Mouse (Mus musculus) hindbrain, embryonic 15.5 days (tissue): Measurements from ENCODE around the gene Trim14. TPM values are rescaled to one million over a fixed set of nuclear protein-coding genes. Genes with fewer than 3 reads are reported as not detected.

Source experiments
- ATAC-seq: fragments of 200-750 bp; cut with Nextera tagmentation; 2 replicates; pipeline ENCODE4 v1.8.0; 2017; ENCODE audit warnings: low read depth, moderate number of reproducible peaks, moderate TSS enrichment; ENCODE audit not compliant: low FRiP score
- H3K27ac ChIP-seq: fragments of 300-500 bp; sonication (generic); replicated peaks from 2 replicates; pipeline ENCODE4 v1.5.1; 2015; ENCODE audit warnings: mild to moderate bottlenecking, inconsistent platforms
- H3K27me3 ChIP-seq: fragments of 300-500 bp; sonication (generic); 2 replicates; pipeline ENCODE4 v1.6.1; 2015; ENCODE audit warnings: control low read depth, inconsistent platforms
- H3K36me3 ChIP-seq: fragments of 300-500 bp; sonication (generic); 2 replicates; pipeline ENCODE4 v1.6.1; 2015; ENCODE audit warnings: control low read depth, inconsistent platforms
- H3K4me1 ChIP-seq: fragments of 300-500 bp; sonication (generic); replicated peaks from 2 replicates; pipeline ENCODE4 v1.6.1; 2015; ENCODE audit warnings: control low read depth, inconsistent platforms
- H3K4me2 ChIP-seq: fragments of 300-500 bp; sonication (generic); 2 replicates; pipeline ENCODE4 v1.6.1; 2015; ENCODE audit warnings: moderate library complexity, mild to moderate bottlenecking, inconsistent platforms
- H3K4me3 ChIP-seq: fragments of 300-500 bp; sonication (generic); 2 replicates; pipeline ENCODE4 v1.5.1; 2015; ENCODE audit warnings: mild to moderate bottlenecking, inconsistent platforms
- H3K9ac ChIP-seq: fragments of 300-500 bp; sonication (generic); 2 replicates; pipeline ENCODE4 v1.6.1; 2015; ENCODE audit warnings: inconsistent platforms
- H3K9me3 ChIP-seq: fragments of 300-500 bp; sonication (generic); 2 replicates; pipeline ENCODE4 v1.6.1; 2016; ENCODE audit warnings: control low read depth, inconsistent platforms
- WGBS: fragments of 180-500 bp; shearing (Covaris S2); methylation state at CpG from one replicate; pipeline ENCODE4 v1.1.7; 2015; 5-methylcytosine and 5-hydroxymethylcytosine counted together
- polyA plus RNA-seq: library from polyadenylated mRNA; unstranded; fragments of >200 nt; fragmentation: Nextera tagmentation; extraction: Ambion mirVana; gene quantifications from 2 replicates; pipeline ENCODE4 v1.2.1, GENCODE M21; 2015

Trim14 gene
- polyA plus RNA-seq, 1 experiment from 2014 or later, result 1.2 TPM

DNA sequence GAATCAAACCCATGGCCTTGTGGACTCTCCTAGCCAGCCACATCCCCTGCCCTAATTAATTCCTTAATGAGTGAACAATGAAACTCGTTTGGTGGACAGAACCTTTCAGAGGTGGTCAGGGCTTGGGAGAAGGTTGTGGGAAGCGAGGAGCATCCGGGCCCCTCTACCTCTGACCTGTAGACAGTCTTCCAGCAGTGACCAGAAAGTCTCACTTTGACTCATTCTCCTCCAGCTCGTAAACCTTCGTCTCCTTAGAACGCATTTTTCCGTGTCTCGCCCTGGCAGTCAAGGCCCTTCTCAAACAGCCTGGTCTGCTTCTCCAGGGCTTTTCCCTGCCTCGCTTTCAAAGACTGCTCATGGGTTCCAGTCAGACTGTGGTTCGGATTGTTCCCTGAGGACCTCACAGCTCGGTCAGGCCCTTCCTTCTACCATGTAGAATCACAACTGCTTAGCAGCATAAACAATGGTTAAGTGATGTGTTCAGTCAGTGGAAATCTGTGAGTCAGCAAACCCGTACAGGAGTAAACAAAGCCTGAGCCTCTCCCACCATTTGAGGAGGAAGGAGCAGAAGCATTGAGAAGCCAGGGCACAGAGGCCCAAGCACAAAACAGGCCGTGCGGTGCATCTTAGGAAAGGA lies 24.2 kb upstream of the Trim14 start:
- Histone ChIP-seq H3K27ac (no peak overlapping the region), H3K27me3 (no peaks in the 10 kb centered on the region), H3K36me3 (0 out of 2 replicates have a peak, but pooled peaks cover 2% of the 10 kb centered on the region), H3K9ac (no peak overlapping the region), H3K9me3 (no peaks in the 10 kb centered on the region), H3K4me1 (no peaks in the 10 kb centered on the region), H3K4me3 (no peak overlapping the region), H3K4me2 (no peak overlapping the region)
- ATAC-seq, result no peak
- 78% methylated on average over 14 of the region's 14 CpGs for WGBS

DNA sequence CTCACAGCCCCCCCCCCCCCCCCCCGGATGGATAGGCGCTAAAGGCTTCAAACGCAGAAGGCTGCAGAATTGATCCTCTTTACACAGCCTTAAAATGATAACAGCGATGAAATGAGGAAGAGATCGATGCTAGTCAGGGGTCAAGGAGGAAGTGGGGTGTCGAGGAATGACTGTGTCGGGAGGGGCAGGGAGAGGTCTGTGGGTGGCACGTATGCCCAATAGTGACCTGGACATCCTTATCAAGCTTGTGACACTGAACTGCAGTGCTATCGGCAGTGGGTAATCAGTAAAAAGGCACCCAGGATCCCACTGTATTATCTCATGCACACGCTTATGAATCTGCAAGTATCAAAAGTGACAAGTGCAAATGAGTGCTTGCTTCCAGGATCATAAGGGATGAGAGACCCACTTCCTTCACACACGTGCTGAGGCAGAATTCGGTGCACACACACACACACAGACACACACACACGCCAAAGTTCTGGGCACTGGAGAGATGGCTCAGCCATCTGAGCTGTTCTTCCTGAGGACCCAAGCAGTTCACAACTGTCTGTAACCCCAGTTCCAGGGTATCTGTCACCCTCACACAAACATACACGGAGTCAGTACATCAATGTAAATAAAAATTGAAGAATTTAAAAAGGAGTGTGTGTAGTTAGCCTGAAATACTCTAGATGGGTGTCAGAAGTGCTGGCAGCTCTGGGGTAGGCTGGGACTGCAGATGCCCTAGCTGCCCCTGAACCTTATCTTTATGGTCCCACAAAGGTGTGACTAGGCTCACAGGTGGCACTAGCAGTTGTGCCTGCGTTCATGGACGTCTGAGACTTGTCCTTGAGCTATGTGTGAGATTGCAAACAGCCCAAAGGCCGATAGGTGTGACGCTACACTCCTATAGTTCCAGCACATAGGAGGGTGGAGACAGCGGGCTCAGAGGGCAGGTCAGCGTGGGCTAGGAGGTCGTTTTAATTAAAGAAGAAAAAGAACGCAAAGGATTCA lies 23.0 kb upstream of the Trim14 start:
- ATAC-seq, result no peak
- Histone ChIP-seq H3K9ac (no peak overlapping the region), H3K36me3 (0 out of 2 replicates have a peak, but pooled peaks cover 2% of the 10 kb centered on the region), H3K4me3 (no peak overlapping the region), H3K27me3 (no peaks in the 10 kb centered on the region), H3K4me2 (no peak overlapping the region), H3K27ac (no peak overlapping the region), H3K4me1 (no peaks in the 10 kb centered on the region), H3K9me3 (no peaks in the 10 kb centered on the region)
- 79% methylated on average over 22 of the region's 22 CpGs for WGBS

DNA sequence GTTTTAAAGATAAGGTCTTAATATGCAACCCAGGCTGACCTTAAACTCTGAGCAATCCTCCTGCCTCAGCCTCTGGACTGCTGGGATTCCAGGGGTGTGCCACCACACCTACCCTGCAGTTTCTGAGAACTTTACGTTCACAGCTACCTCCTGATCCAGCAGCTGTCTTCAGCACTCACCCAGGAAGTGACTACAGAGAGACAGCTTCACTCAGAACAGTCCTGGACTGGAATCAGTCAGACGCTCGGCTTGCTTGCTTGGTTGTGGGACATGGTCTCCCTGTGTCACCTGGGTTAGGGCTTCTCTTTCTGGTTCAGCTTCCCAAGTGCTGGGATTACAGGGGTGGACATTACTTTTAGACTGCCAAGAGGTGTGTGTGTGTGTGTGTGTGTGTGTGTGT lies 21.0 kb upstream of the Trim14 start:
- no peak overlapping the region for H3K4me2 ChIP-seq
- no peak overlapping the region for H3K27ac ChIP-seq
- no peaks in the 10 kb centered on the region for H3K27me3 ChIP-seq
- H3K36me3 ChIP-seq, result 0 out of 2 replicates have a peak, but pooled peaks cover 2% of the 10 kb centered on the region
- H3K9ac ChIP-seq, result no peak overlapping the region
- no peaks in the 10 kb centered on the region for H3K4me1 ChIP-seq
- WGBS, result 89% methylated on average over 3 of the region's 3 CpGs
- H3K4me3 ChIP-seq, result no peak overlapping the region
- no peak for ATAC-seq
- no peaks in the 10 kb centered on the region for H3K9me3 ChIP-seq

DNA sequence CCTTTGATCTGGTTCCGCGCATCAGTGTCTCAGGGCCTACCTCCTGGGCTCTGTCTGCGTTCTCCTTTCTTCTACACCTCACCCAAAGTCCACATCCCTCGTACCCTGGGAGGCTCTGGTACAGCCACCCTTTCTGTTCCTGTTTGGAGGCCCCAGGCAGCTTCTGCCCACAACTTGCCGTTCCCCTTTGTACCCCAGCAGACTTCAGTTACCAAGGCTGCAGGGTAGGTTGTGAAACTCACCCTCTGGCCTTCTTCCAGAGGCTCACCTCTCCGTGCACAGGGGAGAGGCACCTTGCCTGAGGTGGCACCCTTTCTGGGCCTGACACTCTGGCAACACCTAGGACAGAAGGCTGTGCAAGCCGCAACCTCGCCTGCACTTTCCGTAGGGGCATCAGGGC lies 19.8 kb upstream of the Trim14 start:
- H3K4me2 ChIP-seq, result no peak overlapping the region
- 84% methylated on average over 9 of the region's 9 CpGs for WGBS
- H3K9me3 ChIP-seq, result no peaks in the 10 kb centered on the region
- H3K36me3 ChIP-seq, result 0 out of 2 replicates have a peak, but pooled peaks cover 2% of the 10 kb centered on the region
- no peaks in the 10 kb centered on the region for H3K4me1 ChIP-seq
- no peak for ATAC-seq
- no peaks in the 10 kb centered on the region for H3K27me3 ChIP-seq
- H3K9ac ChIP-seq, result no peak overlapping the region
- no peak overlapping the region for H3K4me3 ChIP-seq
- no peak overlapping the region for H3K27ac ChIP-seq

DNA sequence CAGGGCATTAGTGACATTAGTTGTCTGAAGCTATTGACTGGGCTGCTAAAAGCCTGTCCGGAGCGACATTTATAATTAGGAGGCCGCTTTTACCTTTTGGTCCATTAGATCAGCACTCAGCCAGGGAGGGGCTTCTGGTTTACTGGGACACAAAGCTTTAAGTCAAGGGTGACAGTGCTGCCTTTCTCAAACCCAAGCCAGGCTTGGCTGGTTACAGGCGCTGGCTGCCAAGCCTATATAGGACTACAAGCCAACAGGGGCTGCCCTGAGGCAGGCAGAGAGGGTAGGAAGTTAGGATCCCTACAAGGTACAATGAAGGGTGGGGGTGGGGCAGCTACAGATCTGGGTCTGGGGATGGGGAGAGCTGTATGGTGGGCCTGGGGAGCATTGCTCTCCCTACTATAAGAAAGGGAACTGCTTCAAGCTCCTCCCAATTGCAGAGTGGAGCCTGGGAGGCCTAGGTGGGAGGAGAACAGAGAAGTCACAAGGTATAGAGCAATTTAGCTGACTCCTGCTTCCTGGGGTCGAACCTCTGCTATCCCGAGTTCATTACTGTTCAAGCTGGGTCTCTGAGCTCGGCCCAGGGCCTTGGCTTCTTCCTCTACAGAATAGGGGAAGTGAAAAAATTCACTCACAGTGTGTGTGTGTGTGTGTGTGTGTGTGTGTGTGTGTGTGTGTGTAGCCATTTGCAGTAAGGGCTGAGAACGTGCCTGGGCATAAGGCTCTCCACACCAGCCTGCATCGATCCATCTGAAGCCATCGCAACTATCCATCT lies 18.5 kb upstream of the Trim14 start:
- Histone ChIP-seq H3K4me3 (no peak overlapping the region), H3K27ac (no peak overlapping the region), H3K4me1 (no peaks in the 10 kb centered on the region), H3K4me2 (no peak overlapping the region), H3K9ac (no peak overlapping the region), H3K36me3 (no peaks in the 10 kb centered on the region), H3K27me3 (no peaks in the 10 kb centered on the region), H3K9me3 (no peaks in the 10 kb centered on the region)
- WGBS, result 80% methylated on average over 10 of the region's 10 CpGs
- ATAC-seq, result no peak

DNA sequence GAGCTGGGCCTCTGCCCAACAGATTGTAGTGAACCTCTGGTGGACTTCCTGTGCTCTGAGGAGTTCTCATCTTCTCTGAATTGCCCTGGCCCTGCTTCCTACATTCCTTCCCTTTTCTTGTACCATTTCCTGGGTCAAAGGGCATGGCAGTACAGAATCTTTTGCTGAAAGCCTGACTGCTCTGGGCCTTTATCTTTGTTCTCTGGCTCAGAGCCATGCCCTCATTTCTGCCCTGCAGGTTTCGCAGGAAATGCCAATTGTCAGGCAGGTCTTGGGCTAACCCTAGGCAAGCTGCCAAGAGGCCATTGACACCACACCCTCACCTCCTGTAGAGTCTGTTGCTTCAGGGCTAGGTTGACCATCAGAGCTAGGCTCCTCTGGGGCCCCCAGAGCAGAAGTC lies 17.9 kb upstream of the Trim14 start:
- no peaks in the 10 kb centered on the region for H3K27me3 ChIP-seq
- no peak overlapping the region for H3K4me3 ChIP-seq
- no peaks in the 10 kb centered on the region for H3K9me3 ChIP-seq
- H3K36me3 ChIP-seq, result no peaks in the 10 kb centered on the region
- WGBS, result 58% methylated on average over 1 of the region's 1 CpGs
- H3K4me2 ChIP-seq, result no peak overlapping the region
- no peaks in the 10 kb centered on the region for H3K4me1 ChIP-seq
- H3K9ac ChIP-seq, result no peak overlapping the region
- ATAC-seq, result no peak
- no peak overlapping the region for H3K27ac ChIP-seq

DNA sequence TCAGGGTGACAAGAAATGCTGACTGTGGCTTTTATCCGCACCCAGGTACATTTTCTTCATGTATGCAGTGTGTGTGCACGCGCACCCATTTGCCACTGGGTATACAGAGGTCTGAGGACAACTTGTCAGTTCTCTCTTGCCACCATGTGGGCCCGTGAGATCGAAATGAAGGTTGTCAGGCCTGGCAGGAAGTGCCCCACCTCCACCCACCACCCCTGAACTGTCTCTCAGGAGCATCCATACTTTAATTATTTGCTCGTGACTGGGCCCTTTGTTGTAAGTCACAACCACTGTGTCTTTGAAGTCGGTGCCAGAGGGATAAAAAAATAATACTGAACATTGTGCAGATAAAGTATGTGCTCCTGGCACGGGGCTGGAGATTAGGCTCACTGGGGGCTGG lies 14.5 kb upstream of the Trim14 start:
- Histone ChIP-seq H3K9ac (no peak overlapping the region), H3K9me3 (no peaks in the 10 kb centered on the region), H3K4me3 (no peak overlapping the region), H3K36me3 (no peaks in the 10 kb centered on the region), H3K4me2 (no peak overlapping the region), H3K27ac (no peak overlapping the region), H3K4me1 (no peaks in the 10 kb centered on the region), H3K27me3 (no peaks in the 10 kb centered on the region)
- no peak for ATAC-seq
- 58% methylated on average over 8 of the region's 8 CpGs for whole genome bisulfite sequencing

DNA sequence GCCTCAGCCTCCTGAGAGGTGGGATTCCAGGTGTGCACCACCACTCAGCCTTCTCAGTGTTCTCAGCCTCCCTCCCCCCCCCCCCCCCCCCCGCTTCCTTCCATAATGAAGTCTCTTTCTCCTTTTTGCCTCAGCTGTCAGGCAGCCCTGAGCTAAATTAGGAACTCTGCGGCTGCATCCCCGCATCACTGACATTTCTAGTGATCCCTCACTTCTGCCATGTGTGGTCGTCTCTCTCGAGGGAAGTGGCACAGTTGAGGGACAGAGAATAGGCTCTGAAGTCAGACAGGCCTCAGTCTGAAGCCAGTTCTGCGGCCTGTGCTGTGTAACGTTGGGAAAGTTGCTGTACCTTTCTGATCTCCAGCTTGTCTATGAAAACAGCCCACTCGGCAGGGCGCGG lies 14.0 kb upstream of the Trim14 start:
- no peaks in the 10 kb centered on the region for H3K9me3 ChIP-seq
- H3K4me2 ChIP-seq, result no peak overlapping the region
- 63% methylated on average over 9 of the region's 10 CpGs for WGBS
- ATAC-seq, result no peak
- H3K4me1 ChIP-seq, result no peaks in the 10 kb centered on the region
- H3K36me3 ChIP-seq, result no peaks in the 10 kb centered on the region
- H3K27ac ChIP-seq, result no peak overlapping the region
- H3K27me3 ChIP-seq, result no peaks in the 10 kb centered on the region
- H3K4me3 ChIP-seq, result no peak overlapping the region
- no peak overlapping the region for H3K9ac ChIP-seq

DNA sequence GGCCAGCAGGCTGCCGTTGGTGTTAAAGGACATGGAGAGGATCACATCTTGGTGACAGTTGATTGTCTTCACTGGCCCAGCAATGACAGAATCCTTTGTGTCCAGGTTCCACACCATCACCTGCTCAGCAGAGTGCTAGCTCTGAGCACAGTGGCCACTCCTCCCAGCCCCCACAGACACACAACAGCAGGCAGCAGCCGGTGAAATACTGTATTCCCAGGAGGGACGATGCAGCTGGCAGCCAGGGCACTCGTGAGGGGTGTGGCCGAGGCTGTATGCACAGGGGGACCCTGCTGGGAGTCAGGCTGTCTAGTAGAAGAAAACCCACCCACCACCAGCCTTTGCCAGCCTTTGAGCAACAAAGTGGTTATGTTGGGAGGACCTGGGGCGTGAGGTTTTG lies 10.8 kb upstream of the Trim14 start:
- H3K27ac ChIP-seq, result no peak overlapping the region
- ATAC-seq, result no peak
- 29% methylated on average over 6 of the region's 6 CpGs for WGBS

DNA sequence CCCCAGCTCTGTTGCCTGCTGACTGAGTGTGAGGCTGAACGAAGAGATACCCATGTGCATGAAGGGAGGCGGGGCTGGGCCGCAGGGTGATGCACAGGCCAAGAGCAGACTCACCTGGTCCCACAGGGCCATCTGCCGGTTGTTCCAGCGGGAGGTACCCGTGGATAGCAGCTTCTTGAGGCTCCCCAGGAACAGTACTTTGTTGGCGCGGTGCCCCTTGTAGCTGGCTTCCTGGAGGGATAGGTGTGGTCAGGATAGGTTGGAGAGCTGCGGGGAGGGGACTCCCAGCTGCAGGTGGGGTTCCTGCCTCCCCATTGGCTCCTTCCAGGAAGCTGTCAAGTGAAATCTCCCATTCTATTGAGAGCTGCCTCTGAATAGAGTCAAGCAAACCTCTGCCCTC lies 9.6 kb upstream of the Trim14 start:
- WGBS, result 18% methylated on average over 9 of the region's 9 CpGs
- H3K4me3 ChIP-seq, result no peak overlapping the region
- H3K4me1 ChIP-seq, result no peaks in the 10 kb centered on the region
- H3K27me3 ChIP-seq, result no peaks in the 10 kb centered on the region
- ATAC-seq, result no peak
- no peaks in the 10 kb centered on the region for H3K9me3 ChIP-seq
- no peak overlapping the region for H3K4me2 ChIP-seq
- H3K36me3 ChIP-seq, result peaks cover 9% of the 10 kb centered on the region; the same call in 1 of the 2 replicates
- no peak overlapping the region for H3K27ac ChIP-seq
- H3K9ac ChIP-seq, result no peak overlapping the region

More for the DNA sequence above, 10.8 kb upstream of the Trim14 start:
- no peak overlapping the region for H3K9ac ChIP-seq
- 0 out of 2 replicates have a peak, but pooled peaks cover 7% of the 10 kb centered on the region for H3K36me3 ChIP-seq
- H3K4me2 ChIP-seq, result no peak overlapping the region
- H3K4me3 ChIP-seq, result no peak overlapping the region
- H3K4me1 ChIP-seq, result no peaks in the 10 kb centered on the region
- no peaks in the 10 kb centered on the region for H3K9me3 ChIP-seq
- no peaks in the 10 kb centered on the region for H3K27me3 ChIP-seq

DNA sequence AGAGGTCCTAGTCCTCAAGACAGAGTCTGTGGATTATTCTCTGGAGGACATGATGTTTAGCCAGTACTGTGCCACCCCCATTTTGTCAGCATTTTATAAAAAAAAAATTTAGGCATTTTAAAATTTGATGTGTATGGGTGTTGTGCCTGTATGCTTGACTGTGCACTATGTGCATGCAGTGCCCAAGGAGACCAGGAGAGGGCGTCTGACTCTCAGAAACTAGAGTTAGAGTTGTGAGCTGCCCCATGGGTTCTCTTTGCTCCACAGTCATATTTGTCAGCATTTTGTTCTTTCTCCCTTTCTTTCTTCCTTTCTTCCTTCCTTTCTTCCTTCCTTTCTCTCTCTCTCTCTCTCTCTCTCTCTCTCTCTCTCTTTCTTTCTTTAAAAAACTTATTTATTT lies 8.4 kb upstream of the Trim14 start:
- 40% methylated on average over 1 of the region's 1 CpGs for WGBS
- ATAC-seq, result no peak
- Histone ChIP-seq H3K4me3 (no peak overlapping the region), H3K27me3 (0 out of 2 replicates have a peak, but pooled peaks cover under 1% of the 10 kb centered on the region), H3K36me3 (peaks cover 9% of the 10 kb centered on the region; the same call in 1 of the 2 replicates), H3K9me3 (no peaks in the 10 kb centered on the region), H3K4me1 (no peaks in the 10 kb centered on the region), H3K4me2 (no peak overlapping the region), H3K27ac (no peak overlapping the region), H3K9ac (no peak overlapping the region)
